Mouse (Mus musculus): Measurements from ENCODE around the gene Tbc1d14.
A peak's percentile ranks its signal among the peaks of the same experiment; 100 is the strongest.

The Tbc1d14 gene

DNA sequence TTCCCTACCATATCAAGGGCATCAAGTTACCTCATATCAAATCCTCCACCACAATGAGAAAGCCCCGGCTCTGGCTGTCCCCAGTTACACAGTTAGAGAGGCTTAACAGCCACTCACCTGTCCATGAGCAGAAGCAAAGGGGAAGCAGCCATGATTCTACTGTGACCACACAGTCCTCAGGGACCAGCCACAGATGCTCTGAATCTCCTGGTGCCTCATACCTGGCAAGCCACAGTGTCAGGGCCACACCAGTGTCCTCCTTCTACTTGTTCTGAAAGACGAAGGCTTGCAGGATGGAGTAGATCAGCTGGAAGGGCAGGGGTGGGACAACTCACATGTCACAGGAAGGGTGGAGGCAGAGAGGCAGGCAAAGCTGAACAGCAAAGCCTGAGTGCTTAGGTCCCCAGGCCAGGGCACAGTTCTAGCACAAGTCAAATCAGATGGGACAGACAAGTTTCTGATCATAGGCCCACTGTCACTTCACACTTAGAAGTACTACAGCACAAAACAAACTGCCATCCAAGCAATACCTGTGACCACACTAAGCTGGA, 39.9 kb downstream of the Tbc1d14 start:
- DNase-seq, result peak; percentile 90

DNA sequence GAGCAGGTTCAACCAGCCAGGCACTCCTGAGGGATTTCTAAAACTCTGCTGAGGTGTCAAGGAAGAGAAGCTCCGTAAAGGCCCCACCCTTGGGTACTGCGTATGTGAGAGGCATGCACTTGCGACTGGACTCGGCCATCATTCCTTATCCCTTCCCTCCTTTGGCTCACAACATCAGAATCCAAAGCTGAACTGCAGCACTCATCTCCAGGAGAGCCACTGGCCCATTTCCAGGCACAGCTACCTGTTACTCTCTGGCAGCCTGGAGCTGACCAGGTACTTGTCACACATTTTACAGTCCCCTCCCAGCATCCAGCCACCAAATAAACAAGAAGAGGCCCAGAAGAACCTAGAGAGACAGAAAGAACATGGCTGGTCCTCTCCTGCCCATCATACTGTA, 40.7 kb downstream of the Tbc1d14 start:
- DNase-seq, result peak; percentile 84

- peak; percentile 90 for DNase-seq
Measured at GRCm38 (mm10) chr5:36549243-36549642, 43.8 kb downstream of the Tbc1d14 start.

DNA sequence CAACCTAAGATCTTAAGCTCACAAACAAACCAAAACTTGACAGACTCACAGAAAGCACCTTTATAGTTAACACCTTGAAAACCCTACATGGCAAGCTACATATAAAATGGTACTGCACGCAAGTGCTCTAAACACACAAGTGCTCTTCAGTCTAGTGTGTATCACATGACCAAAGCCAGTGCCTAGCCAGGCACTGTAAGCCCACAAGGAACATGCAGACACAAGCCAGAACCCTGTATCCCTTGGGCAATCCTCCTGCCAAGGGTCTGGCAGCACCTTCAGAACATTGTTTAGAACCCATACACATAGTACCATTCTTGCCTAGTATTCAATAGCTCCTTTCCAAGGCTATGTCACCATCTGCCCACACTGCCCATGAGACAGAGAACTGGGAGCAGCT, 48.3 kb downstream of the Tbc1d14 start:
- no peak for DNase-seq

DNA sequence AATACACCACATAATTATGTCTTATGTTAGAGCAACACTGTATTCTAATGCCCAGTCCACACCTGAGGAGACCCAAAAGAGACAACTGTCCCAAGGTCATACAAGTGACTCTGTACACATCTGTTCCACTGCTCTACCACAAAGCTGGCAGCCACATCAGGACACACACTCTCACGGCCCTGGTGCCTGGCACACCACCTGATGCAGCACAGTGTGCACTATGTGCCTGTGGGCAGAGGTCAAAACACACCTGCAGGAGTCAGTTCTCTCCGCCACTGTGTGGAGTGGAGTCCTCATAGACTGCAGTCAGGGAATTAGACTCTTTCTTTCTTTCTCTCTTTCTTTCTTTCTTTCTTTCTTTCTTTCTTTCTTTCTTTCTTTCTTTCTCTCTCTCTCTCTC, 52.1 kb downstream of the Tbc1d14 start:
- peak; percentile 84 for DNase-seq

GRCm38 (mm10) chr5:36538576-36539187, 54.4 kb downstream of the Tbc1d14 start:
- no peak for DNase-seq

DNA sequence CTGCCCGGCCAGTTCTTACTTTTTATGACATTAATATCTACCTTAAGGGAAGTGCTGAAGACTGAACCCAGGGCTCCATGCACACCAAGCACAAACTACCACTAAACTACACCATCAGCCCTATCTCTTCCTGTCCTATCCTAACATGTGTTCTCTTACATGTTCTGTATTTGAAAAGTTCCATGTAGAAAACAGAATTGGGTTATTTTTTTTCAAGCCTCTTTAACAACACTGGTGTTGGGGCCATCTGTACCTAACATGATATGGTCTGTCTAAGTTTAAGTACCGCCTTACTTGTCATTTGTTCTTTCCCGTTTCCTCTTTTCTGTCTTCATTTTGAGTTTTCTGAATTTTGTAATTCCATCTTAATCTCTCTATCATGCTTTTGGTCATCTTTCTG, 56.7 kb downstream of the Tbc1d14 start:
- no peak for DNase-seq

DNA sequence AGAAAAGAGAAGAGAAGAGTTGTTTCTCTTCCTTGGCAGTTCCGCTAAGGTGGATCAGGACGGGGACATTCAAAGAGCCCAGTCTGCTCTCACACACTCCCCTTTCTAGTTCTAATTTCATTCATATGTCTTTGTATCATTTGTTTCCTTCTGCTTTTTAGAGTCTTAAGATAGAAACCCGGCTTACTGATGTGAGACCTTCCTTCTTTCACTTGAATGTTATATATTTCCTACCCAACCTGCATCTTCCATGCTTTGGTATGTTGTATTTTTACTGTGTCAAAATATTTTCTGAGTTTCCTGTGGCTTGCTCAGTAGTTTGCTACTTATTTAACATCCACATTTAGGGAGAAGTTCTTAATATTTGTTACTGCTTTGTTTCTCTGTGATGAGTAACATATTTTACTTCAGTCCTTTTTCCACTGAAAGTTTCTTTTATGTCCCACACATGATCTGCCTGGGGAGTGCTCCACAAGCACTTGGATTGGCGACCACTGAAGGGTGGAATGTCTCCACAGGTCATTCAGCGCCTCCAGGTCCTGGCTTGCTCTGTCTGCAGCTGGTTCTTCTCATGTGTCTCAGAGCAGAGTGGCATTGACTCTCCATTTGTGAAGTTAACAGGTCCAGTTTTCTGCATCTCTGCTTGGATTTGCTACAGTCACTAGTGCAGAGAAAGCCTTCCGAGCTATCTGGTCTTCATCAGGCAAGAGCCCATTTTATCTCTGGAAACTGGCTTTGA, 57.5 kb downstream of the Tbc1d14 start:
- no peak for DNase-seq

- no peak for DNase-seq
Measured at GRCm38 (mm10) chr5:36534455-36535030, 58.5 kb downstream of the Tbc1d14 start.

DNA sequence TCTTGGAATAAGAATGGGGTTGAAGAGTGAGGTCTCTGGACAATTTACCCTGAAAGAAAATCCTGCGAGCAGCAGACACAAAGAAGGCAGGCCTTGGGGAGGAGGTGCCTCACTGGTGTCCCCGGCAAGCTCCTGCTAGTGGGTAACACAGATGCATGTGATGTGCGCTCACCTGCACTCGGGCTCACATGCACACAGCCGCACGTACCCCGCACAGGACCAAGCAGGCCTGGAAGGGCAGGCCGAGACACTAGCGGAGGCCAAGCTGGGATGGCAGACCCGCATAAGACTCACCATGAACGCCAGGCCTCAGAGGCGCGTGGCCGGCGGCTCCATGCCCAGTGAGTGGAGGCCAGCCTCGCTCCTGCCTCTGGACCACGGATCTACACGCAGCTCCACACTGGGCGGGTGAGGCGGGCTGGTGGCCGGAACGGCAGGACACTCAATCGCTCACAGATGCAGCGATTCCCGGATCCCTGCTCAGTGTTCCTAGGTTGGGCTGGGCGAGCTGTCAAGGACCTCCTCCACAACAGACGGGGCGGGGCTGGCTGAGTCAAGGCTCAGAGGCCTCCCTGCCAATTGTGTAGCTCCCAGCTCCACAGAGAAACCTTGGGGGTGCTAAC, 62.8 kb downstream of the Tbc1d14 start:
- DNase-seq, result peak; percentile 99

DNA sequence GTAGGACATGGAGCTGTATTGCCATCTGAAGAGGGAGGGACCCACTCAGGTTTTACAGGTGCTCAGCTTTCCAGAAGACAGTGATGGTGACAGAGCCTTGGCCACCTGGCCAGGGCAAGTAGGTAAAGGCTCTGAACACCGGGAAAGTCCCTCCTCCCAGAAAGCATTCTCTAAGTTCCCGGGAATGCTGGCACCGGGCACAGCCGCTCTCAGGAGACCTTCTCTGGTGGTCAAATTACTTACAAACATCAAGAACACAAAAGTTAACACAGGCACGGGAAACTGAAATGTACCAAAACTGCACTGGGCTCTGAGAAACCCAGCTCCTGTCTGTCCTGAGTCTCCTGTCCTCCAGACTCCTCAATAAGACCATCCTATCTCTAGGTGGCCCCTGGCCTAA, 63.4 kb downstream of the Tbc1d14 start:
- no peak for DNase-seq

DNA sequence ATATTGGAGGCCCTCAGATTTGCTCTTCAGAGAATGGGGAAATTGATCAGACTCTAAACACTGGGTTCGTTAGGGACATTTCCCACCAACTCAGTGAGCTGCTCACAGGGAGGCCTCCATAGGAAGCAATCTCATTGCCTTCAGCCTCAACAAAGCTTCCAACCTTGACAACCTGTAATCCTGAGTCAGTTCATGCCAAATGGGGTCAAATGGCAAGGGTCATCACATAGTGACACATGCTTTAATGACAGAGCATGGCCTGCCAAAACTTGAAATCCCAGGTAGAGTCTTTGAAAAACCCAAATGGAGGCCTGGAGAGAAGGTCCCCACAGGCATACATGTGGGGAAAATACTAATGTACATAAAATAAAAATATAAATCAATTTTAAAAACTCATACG, 66.2 kb downstream of the Tbc1d14 start:
- no peak for DNase-seq

DNA sequence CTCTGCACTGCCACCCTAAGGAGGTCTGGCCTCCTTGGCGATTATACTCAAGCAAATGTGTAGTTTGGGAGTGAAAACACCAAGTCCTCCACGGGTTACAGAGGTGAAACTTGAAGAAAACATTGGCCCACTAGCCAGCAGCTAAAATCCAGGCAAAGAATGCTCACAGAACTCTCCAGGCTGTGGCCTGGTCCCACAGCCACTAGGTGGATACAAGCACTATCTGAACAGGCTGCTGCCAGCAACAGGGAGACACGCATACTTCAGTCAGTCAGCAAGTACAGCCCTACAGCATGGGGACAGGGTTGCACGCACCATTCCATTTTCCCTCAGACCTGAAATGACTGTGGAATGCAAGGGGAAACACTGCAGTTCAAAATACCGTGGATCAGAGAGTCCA, 66.8 kb downstream of the Tbc1d14 start:
- DNase-seq, result no peak

GRCm38 (mm10) chr5:36525216-36525615, 67.9 kb downstream of the Tbc1d14 start:
- DNase-seq, result no peak

DNA sequence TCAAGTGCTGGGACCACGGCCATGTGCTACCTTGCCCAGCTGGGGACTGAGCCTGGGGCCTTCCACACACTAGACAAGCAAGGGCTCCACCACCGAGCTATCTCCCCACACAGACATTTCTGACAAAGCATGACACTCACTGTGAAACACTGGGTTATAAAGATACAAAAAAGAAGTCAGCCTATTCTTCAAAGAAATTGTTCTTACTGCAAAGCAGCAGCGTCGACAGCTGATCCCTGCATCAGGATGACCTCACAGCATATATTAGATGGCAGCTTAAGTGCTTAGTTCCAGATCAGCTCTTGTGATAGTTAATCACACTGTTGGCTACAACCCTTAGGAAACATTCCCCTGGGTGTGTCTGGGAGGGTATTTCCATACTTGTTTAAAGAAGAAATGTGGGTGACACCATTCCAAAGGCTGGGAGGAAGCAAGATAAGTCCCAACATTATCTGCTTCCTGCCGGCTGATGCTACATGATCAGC, 69.8 kb downstream of the Tbc1d14 start:
- no peak for DNase-seq

DNA sequence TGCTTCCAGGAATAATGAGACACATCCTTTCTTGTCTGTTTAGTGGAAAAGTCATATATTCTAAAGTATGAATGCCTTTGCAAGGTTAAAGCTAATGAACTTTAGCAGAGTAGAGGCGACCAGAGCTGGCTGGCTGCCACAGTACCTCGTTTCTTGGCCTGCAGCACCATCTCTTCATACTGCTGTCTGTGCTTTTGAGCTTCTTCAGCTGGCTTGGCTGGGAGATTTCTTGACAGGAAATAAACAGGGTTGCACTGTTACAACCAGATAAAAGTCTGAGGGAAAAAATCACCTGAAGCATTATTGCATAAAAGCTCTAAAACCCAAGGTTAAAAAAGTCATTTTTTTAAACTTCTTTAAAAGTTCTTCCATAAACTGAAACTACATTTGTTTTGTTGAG, 70.3 kb downstream of the Tbc1d14 start:
- no peak for DNase-seq

GRCm38 (mm10) chr5:36519751-36520150, 73.3 kb downstream of the Tbc1d14 start:
- DNase-seq, result no peak

DNA sequence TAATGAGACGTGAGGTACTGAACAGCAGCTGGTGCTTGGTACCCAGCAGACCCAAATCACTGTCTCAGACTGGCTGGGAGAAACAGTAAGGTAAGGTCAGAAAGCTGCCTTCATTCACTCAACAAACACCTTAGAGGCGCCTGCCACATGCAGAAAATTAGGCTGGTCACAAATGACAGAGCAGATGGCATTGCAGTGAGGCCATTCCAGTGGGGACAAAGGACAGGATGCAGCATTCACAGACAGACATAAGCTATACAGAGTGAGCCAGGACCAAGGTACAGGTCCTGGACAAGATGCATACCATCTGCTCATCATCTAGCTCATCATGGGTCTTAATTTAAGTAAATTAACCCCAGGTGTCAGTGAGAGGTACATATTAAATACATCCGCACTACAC, 75.5 kb downstream of the Tbc1d14 start:
- no peak for DNase-seq

DNA sequence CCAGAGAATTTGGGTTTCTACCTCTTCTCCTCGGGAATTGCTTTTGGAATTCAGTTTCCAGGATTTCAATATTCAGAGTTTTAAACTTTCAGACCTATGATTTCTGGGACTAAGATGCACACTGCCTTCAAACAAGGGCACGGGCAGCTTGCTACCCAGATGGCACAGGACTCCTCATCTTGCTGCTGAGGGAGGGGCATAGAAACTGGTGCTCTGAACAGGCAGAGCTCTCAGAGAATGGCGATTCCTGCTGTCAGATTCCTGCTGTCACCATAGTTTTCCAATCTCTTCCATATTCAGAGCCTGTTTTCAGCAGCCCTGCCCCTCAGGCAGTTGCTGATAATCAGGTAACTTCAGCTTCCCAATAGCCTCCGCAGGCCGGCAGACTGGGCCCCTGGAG, 77.5 kb downstream of the Tbc1d14 start:
- DNase-seq, result no peak

GRCm38 (mm10) chr5:36515126-36515525, 78.0 kb downstream of the Tbc1d14 start:
- DNase-seq, result peak; percentile 97

DNA sequence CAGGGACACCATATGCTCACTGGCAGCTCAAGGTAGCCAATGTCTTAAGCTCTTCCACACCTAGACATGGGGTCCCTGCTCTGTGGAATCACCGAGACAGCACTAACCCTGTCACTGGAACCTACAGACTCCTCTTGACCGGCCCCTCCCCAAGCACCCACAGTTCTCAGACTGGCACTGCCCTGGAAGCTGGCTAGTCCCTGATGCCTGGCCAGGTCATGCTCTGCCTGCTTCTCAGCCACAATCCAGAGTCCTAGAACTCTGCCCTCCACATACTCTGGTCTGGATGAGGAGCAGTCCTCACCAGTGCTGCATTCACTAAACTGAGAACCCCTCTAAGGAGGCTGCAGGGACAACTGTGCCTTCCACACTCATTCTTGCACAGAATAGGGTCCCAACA, 82.1 kb downstream of the Tbc1d14 start:
- DNase-seq, result no peak

- DNase-seq, result no peak
Measured at GRCm38 (mm10) chr5:36508351-36508750, 84.7 kb downstream of the Tbc1d14 start.

DNA sequence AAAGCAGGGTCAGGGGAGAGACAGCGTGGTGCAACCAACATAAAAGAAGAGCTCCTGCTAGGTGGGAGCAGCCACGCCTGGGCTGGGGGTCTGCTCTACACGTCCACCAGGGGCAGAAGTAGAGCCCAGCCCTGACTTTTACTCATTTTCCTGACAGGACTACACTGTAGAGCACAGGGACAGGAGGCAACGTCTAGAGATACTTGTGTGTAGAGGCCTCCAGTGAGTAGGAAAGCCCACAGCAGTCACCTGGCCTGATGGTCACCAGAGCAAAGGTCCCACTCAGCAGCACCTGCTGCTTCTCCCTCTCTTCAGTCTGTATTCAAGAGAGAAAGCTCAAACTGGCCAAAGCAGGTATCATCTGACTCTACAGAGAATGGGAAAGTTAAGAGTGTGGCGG, 87.4 kb downstream of the Tbc1d14 start:
- DNase-seq, result no peak

DNA sequence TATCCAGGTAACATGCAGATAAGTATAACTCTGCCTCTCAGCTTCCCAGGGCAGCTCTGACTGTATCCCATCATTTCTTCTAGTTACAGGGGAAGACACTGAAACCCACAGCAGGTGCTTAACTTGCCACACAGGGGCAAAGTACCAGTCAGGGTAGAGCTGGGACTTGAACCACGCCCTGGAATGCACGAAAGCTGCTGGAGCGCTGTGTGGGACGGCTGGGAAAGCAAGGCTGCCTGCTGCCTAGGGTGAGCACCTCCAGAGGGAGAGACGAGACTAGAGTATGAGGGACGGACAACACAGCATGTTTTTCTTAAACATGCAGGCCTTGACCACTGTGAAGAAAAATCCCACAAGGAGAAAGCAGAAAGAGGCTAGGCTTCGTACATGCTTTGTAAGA, 87.8 kb downstream of the Tbc1d14 start:
- DNase-seq, result no peak
